Mouse (Mus musculus) embryo, embryonic 10 days (tissue): ENCODE results near the gene Ccdc85c.
A peak's percentile ranks its signal among the peaks of the same experiment; 100 is the strongest.

Experiments
- DNase-seq: peaks from one replicate; pipeline ENCODE4 v3.0.0-alpha.2; 2015; ENCODE audit warnings: low spot score

The Ccdc85c gene

DNA sequence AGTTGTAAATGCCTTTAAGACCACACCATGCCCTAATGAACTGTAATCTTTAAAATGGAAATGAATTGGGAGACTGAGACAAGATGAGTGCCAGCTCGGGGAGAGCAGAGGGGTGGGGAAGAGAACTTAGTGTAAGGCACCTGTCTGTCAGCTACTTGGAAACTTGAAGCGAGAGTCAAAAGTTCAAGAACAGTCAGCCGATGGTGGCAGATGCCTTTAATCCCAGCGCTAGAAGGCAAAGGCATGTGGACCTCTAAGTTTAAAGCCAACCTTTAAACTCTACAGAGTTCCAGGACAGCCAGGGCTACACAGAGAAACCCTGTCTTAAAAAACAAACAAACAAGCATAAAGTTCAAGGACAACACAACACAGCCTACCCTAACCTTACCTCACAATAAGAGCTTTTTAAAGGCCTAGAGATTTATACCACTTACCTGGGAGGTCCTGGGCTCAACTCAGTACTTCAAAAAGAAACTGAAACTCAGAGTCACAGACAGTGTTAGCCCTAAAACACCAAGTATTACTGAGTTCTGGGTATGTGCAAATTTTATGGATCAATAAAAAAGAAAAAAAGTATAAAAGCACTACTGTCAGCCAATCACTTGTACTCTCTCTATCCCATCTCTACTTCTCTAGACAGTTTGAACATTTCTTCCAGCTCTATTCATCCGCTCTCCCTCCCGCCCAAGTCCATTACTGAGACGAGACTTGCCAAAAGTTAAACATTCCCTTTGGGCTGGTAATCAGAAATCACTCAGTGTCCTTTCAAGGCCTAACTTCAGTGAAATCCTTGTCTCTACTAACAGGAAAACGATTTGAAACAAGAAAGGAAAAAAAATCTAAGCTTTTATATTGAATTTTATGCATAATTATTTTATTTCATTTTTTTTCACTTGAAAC lies 100.4 kb downstream of the Ccdc85c start:
- no peak for DNase-seq

DNA sequence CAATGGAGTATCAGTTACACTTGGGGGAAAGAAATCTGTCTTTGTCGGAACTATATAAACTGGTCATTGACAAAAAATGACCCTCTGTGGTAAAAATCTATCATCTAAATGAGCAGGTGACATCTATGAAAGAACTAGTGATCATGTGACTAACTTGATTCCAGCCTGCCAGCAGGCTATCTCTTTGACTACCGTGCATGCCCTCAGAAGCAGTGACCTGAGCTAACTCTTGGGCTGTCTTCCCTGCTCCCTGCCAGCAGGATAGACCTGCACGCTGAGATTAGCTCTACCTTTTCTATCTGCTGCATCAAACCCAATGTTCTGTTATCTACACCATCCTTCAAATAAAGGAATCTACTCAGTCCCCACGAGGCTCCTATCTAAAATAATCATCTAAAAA lies 102.6 kb downstream of the Ccdc85c start:
- DNase-seq, result no peak

DNA sequence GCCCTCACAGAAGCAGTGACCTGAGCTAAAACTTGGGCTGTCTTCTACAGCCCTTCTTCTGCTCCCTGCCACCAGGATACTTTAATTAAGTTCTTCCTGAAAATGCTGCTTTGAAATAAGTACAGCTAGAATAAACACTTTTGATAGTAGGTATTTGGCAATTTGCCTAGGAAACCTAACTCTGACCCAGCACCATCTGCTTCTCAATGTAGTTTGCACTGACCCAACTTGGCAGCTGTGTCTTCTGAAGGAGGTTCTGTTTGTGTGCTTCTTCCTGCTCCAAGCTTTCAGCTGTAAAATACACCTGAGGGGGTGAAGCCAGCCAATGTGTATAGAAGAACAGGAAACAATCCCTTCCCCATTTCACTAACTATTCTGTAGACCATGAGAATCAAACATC lies 103.9 kb downstream of the Ccdc85c start:
- no peak for DNase-seq

DNA sequence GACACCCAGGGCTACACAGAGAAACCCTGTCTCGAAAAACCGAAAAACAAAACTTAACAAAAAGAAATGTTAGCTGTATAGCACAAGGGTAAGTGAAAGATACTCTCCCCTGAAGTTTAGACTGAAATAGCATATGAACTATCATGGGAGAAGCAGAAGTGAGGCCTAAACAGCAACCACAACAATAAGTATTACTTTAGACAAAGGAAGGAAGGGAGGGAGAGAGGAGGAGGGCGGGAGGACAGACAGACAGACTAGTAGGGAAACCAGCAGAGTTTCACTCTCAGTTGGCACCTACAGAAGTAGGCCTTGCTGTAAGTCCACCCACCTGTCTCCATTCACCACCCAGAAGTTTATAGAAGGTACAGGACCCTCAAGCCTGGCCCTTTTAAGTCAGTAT lies 104.8 kb downstream of the Ccdc85c start:
- DNase-seq, result no peak

DNA sequence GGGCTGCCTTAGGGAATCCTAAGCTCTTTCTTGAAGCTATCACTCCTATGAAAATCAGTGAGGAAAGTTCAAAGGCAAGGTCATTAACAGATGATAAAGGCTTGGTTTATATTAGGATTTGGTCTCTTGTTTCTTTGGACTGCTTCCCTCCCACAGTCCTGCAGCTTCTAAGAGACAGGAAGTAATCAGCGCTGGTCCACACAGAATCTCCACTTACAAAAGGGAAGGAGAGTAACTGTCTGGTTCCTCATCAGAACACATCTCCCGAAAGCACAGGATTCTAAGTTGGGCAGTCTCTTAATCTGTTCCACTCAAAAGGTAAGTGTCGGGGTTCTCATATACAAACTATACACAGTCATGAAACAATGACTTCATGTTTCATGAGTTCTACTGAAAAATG lies 106.3 kb downstream of the Ccdc85c start:
- no peak for DNase-seq

- DNase-seq, result no peak
Observed at GRCm38 (mm10) chr12:108163706-108164105, 111.5 kb downstream of the Ccdc85c start.

GRCm38 (mm10) chr12:108162036-108162435 lies 113.2 kb downstream of the Ccdc85c start:
- peak; percentile 60 for DNase-seq

DNA sequence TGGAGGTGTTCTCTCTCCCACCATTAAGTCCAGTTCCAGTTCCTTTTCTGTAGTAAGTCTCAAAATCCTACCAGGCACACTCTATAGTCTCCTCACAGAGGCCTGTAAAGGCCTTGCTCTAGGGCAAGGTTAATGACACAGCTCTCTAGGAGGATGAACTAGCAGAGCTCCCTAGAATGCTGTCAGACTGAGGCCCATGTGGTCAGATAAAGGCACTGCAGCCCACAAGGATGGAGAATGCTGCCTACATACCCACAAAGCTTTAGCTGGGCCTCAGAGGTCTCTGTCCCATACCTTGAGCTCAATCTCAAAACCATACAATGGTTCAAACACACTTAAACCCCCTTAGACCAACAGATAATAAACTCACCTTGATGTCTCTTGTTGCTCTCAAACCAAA lies 115.4 kb downstream of the Ccdc85c start:
- DNase-seq, result no peak
